Mouse (Mus musculus): ENCODE data around the gene C1qtnf4.
"Not testable (repeated sequence)": the region's sequence is repeated elsewhere in the genome, so short reads cannot be mapped to it uniquely, and the experiment has no call there.

Gene C1qtnf4

GRCm38 (mm10) chr2:90881824-90882223 lies 3.8 kb upstream of the C1qtnf4 start:
- no peak for DNase-seq (ENCODE audit: low spot score)

GRCm38 (mm10) chr2:90886436-90886835 lies 776 bp downstream of the C1qtnf4 start:
- no peak for DNase-seq (ENCODE audit: low spot score)

- DNase-seq (ENCODE audit: low spot score) = no peak
These were observed 2.0 kb downstream of the C1qtnf4 start for GRCm38 (mm10) chr2:90887627-90888026.

GRCm38 (mm10) chr2:90889550-90890548 lies 4.2 kb downstream of the C1qtnf4 start:
- DNase-seq (ENCODE audit: low spot score) = peak; percentile 66

- DNase-seq (ENCODE audit: low spot score) = no peak
These were observed 8.1 kb downstream of the C1qtnf4 start for GRCm38 (mm10) chr2:90893673-90894298.

- DNase-seq (ENCODE audit: low spot score) = not testable (repeated sequence)
These were observed 8.6 kb downstream of the C1qtnf4 start for GRCm38 (mm10) chr2:90894299-90894677.

- no peak for DNase-seq (ENCODE audit: low spot score)
These were observed 17.7 kb downstream of the C1qtnf4 start for GRCm38 (mm10) chr2:90903398-90903797.

- DNase-seq (ENCODE audit: low spot score) = peak; percentile 89
These were observed 18.6 kb downstream of the C1qtnf4 start, which contains the start of the genes Kbtbd4 and Ndufs3 for GRCm38 (mm10) chr2:90904076-90904855. TSS of gene Kbtbd4 (plus strand) at chr2:90904740. TSS of gene Ndufs3 (minus strand) at chr2:90904827.

GRCm38 (mm10) chr2:90904856-90905224 lies 19.2 kb downstream of the C1qtnf4 start:
- DNase-seq (ENCODE audit: low spot score) = no peak

- DNase-seq (ENCODE audit: low spot score) = no peak
These were observed 21.1 kb downstream of the C1qtnf4 start for GRCm38 (mm10) chr2:90906721-90907120.

GRCm38 (mm10) chr2:90910861-90911260 lies 25.2 kb downstream of the C1qtnf4 start:
- no peak for DNase-seq (ENCODE audit: low spot score)

- no peak for DNase-seq (ENCODE audit: low spot score)
These were observed 26.0 kb downstream of the C1qtnf4 start for GRCm38 (mm10) chr2:90911668-90912067.

GRCm38 (mm10) chr2:90913671-90914070 lies 28.0 kb downstream of the C1qtnf4 start:
- DNase-seq (ENCODE audit: low spot score) = no peak

GRCm38 (mm10) chr2:90915516-90915915 lies 29.9 kb downstream of the C1qtnf4 start:
- no peak for DNase-seq (ENCODE audit: low spot score)

GRCm38 (mm10) chr2:90916560-90917232 lies 31.0 kb downstream of the C1qtnf4 start:
- DNase-seq (ENCODE audit: low spot score) = no peak

GRCm38 (mm10) chr2:90917233-90917998 lies 31.8 kb downstream of the C1qtnf4 start:
- DNase-seq (ENCODE audit: low spot score) = peak; percentile 84

GRCm38 (mm10) chr2:90917999-90918698 lies 32.5 kb downstream of the C1qtnf4 start:
- no peak for DNase-seq (ENCODE audit: low spot score)

- no peak for DNase-seq (ENCODE audit: low spot score)
These were observed 35.5 kb downstream of the C1qtnf4 start for GRCm38 (mm10) chr2:90921178-90921577.

GRCm38 (mm10) chr2:90922636-90923035 lies 37.0 kb downstream of the C1qtnf4 start:
- DNase-seq (ENCODE audit: low spot score) = no peak

- DNase-seq (ENCODE audit: low spot score) = no peak
These were observed 42.9 kb downstream of the C1qtnf4 start for GRCm38 (mm10) chr2:90928566-90928965.

Measured in testis, postnatal 10 days (tissue).